Mouse (Mus musculus) ovary, adult 2 months (tissue): ENCODE data around the gene Srl. TPM values are rescaled to one million over a fixed set of nuclear protein-coding genes. Genes with fewer than 3 reads are reported as not detected.

ENCODE experiments used
- polyA plus RNA-seq: library from polyadenylated mRNA; depleted of rRNA; stranded (reverse); fragments of >200 nt; gene quantifications from 2 replicates; pipeline ENCODE4 v1.2.3, GENCODE M21; 2012; rRNA removed

Srl gene
- 2.6 and 4.2 TPM in 2 replicates for polyA plus RNA-seq

GRCm38 (mm10) chr16:4541501-4542198, at the start of gene Srl:
Srl (minus strand) TSS chr16:4541816.

GRCm38 (mm10) chr16:4559715-4560144, 18.1 kb upstream of the Srl start, which contains the start of gene Tfap4:
Tfap4 (minus strand) TSS chr16:4559854.

Other genes starting within 250 kb of the Srl start
- 39.9 and 42.7 TPM in 2 replicates for gene Adcy9, start 121.3 kb downstream of the Srl start, polyA plus RNA-seq
- 14.9 and 18.1 TPM in 2 replicates for gene Tfap4, start 18.0 kb upstream of the Srl start, polyA plus RNA-seq
- 72.8 and 88.6 TPM in 2 replicates for gene Glis2, start 52.9 kb upstream of the Srl start, polyA plus RNA-seq
- 19.3 and 23.3 TPM in 2 replicates for gene Pam16, start 83.2 kb upstream of the Srl start, polyA plus RNA-seq
- 98.8 and 101 TPM in 2 replicates for gene Vasn, start 98.1 kb upstream of the Srl start, polyA plus RNA-seq
- gene Dnaja3, start 98.2 kb upstream of the Srl start, polyA plus RNA-seq, result 21.3 and 24.1 TPM in 2 replicates
- gene Coro7, start 138.0 kb upstream of the Srl start, polyA plus RNA-seq, result 56.4 and 67.0 TPM in 2 replicates
- gene Nmral1, start 177.5 kb upstream of the Srl start, polyA plus RNA-seq, result 11.6 and 17.5 TPM in 2 replicates
- gene Hmox2, start 184.5 kb upstream of the Srl start, polyA plus RNA-seq, result 23.8 and 26.3 TPM in 2 replicates
- 174 and 176 TPM in 2 replicates for gene Cdip1, start 248.5 kb upstream of the Srl start, polyA plus RNA-seq